In genomic region chr11:115367395-115367944, GRCm38 (mm10) we compare ENCODE assay signal across 8 mouse cellular contexts. TPM values are rescaled to one million over a fixed set of nuclear protein-coding genes. Genes with fewer than 3 reads are reported as not detected.
A peak's percentile ranks its signal among the peaks of the same experiment; 100 is the strongest.
DNase-seq lines count a peak whose midpoint lies in the region; ATAC-seq and TF ChIP-seq lines count a peak whose summit lies in the region.

Hid1 (minus strand) TSS chr11:115367756.

- WGBS in forebrain, embryonic 15.5 days: under 1% methylated on average over 35 of the region's 39 CpGs
- under 1% methylated on average over 39 of the region's 39 CpGs for WGBS in lung, adult 2 months
- WGBS in thymus, adult 2 months: under 1% methylated on average over 39 of the region's 39 CpGs

- TF ChIP-seq RAD21 in MEL (IDR thresholded peaks at IDR 0.05; ENCODE audit: low read depth, low read length): no peak

- peak within 1 kb of the TSS; percentile 54 for H3K9ac ChIP-seq in MEL (ENCODE audit: control insufficient read depth, low read depth, low read length, poor library complexity, severe bottlenecking)
- peak within 1 kb of the TSS; percentile 77 for H3K9ac ChIP-seq in forebrain, embryonic 15.5 days (replicated peaks)

- no peak within 1 kb of the TSS for H3K27ac ChIP-seq in MEL (ENCODE audit: control insufficient read depth, low read depth, low read length)
- H3K27ac ChIP-seq in forebrain, embryonic 15.5 days (replicated peaks): peak within 1 kb of the TSS; percentile 82
- H3K27ac ChIP-seq in layer of hippocampus, adult 2 months: peak within 1 kb of the TSS; percentile 95
- no peak within 1 kb of the TSS for H3K27ac ChIP-seq in thymus, adult 2 months (ENCODE audit: control insufficient read depth, insufficient read depth, low read length)

- DNase-seq in MEL (ENCODE audit: low read depth, low spot score): peak; percentile 85
- peak; percentile 92 for DNase-seq in cerebellum, adult 11-12 months
- peak; percentile 79 to 83 for DNase-seq in heart, postnatal 36 days
- DNase-seq in layer of hippocampus, adult 2 months (ENCODE audit: low spot score in 2 of 2): peak; percentile 90 to 91
- DNase-seq in lung, adult 2 months: peak; percentile 90
- DNase-seq in thymus, adult 2 months: peak; percentile 92

- H3K4me3 ChIP-seq in MEL (ENCODE audit: control insufficient read depth in 1 of 2, insufficient read depth in 1 of 2, low read depth in 2 of 2, low read length in 2 of 2): peak within 1 kb of the TSS; percentile 52 to 71
- peak within 1 kb of the TSS; percentile 57 for H3K4me3 ChIP-seq in forebrain, embryonic 15.5 days
- H3K4me3 ChIP-seq in layer of hippocampus, adult 2 months: peak within 1 kb of the TSS; percentile 96
- peak within 1 kb of the TSS; percentile 78 for H3K4me3 ChIP-seq in lung, adult 2 months (replicated peaks; ENCODE audit: extremely low read depth, low read depth, low read length)
- H3K4me3 ChIP-seq in thymus, adult 2 months (ENCODE audit: control insufficient read depth, insufficient read depth, low read length): peak within 1 kb of the TSS; percentile 85

- peaks cover 0 to 5% of the 10 kb centered on the region in 2 experiments; a peak in 2 of 4 replicates for H3K36me3 ChIP-seq in MEL (ENCODE audit: control insufficient read depth in 1 of 2, insufficient read depth in 2 of 2, low read length in 2 of 2)
- no peaks in the 10 kb centered on the region for H3K36me3 ChIP-seq in forebrain, embryonic 15.5 days
- H3K36me3 ChIP-seq in thymus, adult 2 months (ENCODE audit: control insufficient read depth, insufficient read depth, low read length): no peaks in the 10 kb centered on the region

- TF ChIP-seq POLR2A in MEL (IDR thresholded peaks at IDR 0.05; ENCODE audit: control insufficient read depth in 1 of 2, insufficient read depth in 1 of 2, low read depth in 1 of 2, low read length in 2 of 2, poor library complexity in 1 of 2): 0 out of 4 replicates have a peak, but pooled peaks of 1 of the 2 experiments have one; percentile 41
- TF ChIP-seq POLR2A in lung, adult 2 months (IDR thresholded peaks at IDR 0.05; ENCODE audit: borderline replicate concordance, extremely low read depth, low read depth, low read length): peak; percentile 54; the same call in 1 of the 2 replicates
- peak; percentile 84 for TF ChIP-seq POLR2A in thymus, adult 2 months (IDR thresholded peaks at IDR 0.05; ENCODE audit: control insufficient read depth, extremely low read depth, insufficient read depth, low read length, poor library complexity)

- peak within 1 kb of the TSS; percentile 74 for H3K4me2 ChIP-seq in forebrain, embryonic 15.5 days (replicated peaks)

- H3K79me2 ChIP-seq in MEL (ENCODE audit: control insufficient read depth, insufficient read depth, low read length, poor library complexity): no peaks in the 10 kb centered on the region

- intact Hi-C loops in heart, postnatal 36 days (cut with DNase I): no loop called here

- no peak for TF ChIP-seq EP300 in MEL (IDR thresholded peaks at IDR 0.05; ENCODE audit: low read depth in 1 of 2, low read length in 2 of 2)

- TF ChIP-seq CTCF in MEL (IDR thresholded peaks at IDR 0.05 in 2 of 3, conservative IDR thresholded peaks at IDR 0.05 in 1 of 3; ENCODE audit: control insufficient read depth in 1 of 3, insufficient read depth in 1 of 3, low read depth in 2 of 3, low read length in 3 of 3, poor library complexity in 1 of 3, severe bottlenecking in 1 of 3): no peak
- no peak for TF ChIP-seq CTCF in layer of hippocampus, adult 2 months (conservative IDR thresholded peaks at IDR 0.05)
- no peak for TF ChIP-seq CTCF in lung, adult 2 months (IDR thresholded peaks at IDR 0.05; ENCODE audit: insufficient read depth, low read length)
- TF ChIP-seq CTCF in thymus, adult 2 months (IDR thresholded peaks at IDR 0.05; ENCODE audit: borderline replicate concordance, control insufficient read depth, extremely low read depth, insufficient read depth, low read length, poor library complexity): no peak

- H3K9me3 ChIP-seq in MEL (replicated peaks; ENCODE audit: insufficient read depth, low read length): no peaks in the 10 kb centered on the region
- no peaks in the 10 kb centered on the region for H3K9me3 ChIP-seq in forebrain, embryonic 15.5 days

- ATAC-seq in forebrain, embryonic 15.5 days (replicated peaks): peak; percentile 86
- ATAC-seq in neutrophil, adult 5-6 weeks (ENCODE audit: extremely low read depth, insufficient number of reproducible peaks, low FRiP score, poor library complexity, severe bottlenecking): peak; percentile 42

- H3K4me1 ChIP-seq in MEL (ENCODE audit: control insufficient read depth in 1 of 2, insufficient read depth in 2 of 2, low read length in 2 of 2): peaks cover 3 to 9% of the 10 kb centered on the region in 2 experiments; a peak in 3 of 4 replicates
- H3K4me1 ChIP-seq in forebrain, embryonic 15.5 days: peaks cover 18% of the 10 kb centered on the region
- H3K4me1 ChIP-seq in lung, adult 2 months (ENCODE audit: control insufficient read depth, insufficient read depth, low read length): peaks cover 11% of the 10 kb centered on the region
- H3K4me1 ChIP-seq in thymus, adult 2 months (replicated peaks; ENCODE audit: control insufficient read depth, insufficient read depth, low read length): peaks cover 19% of the 10 kb centered on the region

- H3K27me3 ChIP-seq in MEL (ENCODE audit: control insufficient read depth in 1 of 2, insufficient read depth in 2 of 2, low read length in 2 of 2): no peaks in the 10 kb centered on the region; a peak in 2 of 4 replicates
- H3K27me3 ChIP-seq in forebrain, embryonic 15.5 days: no peaks in the 10 kb centered on the region
- H3K27me3 ChIP-seq in thymus, adult 2 months (ENCODE audit: control insufficient read depth, insufficient read depth, low read length): no peaks in the 10 kb centered on the region

TF ChIP-seq in MEL, 35 proteins besides CTCF, POLR2A, EP300 and RAD21:
- no peak for TF ChIP-seq E2F4 (IDR thresholded peaks at IDR 0.05; ENCODE audit: borderline replicate concordance, low read depth, low read length)
- TF ChIP-seq MYB (IDR thresholded peaks at IDR 0.05; ENCODE audit: low read depth, low read length): no peak
- no peak for TF ChIP-seq ELF1 (IDR thresholded peaks at IDR 0.05; ENCODE audit: low read depth, low read length)
- TF ChIP-seq ZMIZ1 (IDR thresholded peaks at IDR 0.05; ENCODE audit: low read depth, low read length): no peak
- peak; percentile 58; the same call in 1 of the 2 replicates for TF ChIP-seq MAZ (IDR thresholded peaks at IDR 0.05; ENCODE audit: low read depth, low read length)
- no peak for TF ChIP-seq USF2 (IDR thresholded peaks at IDR 0.05; ENCODE audit: borderline replicate concordance in 1 of 2, insufficient read depth in 1 of 2, low read depth in 1 of 2, low read length in 2 of 2)
- no peak for TF ChIP-seq ZKSCAN1 (IDR thresholded peaks at IDR 0.05; ENCODE audit: low read depth, low read length)
- TF ChIP-seq MXI1 (IDR thresholded peaks at IDR 0.05; ENCODE audit: low read depth, low read length): peak; percentile 53
- peak; percentile 29; the same call in 1 of the 2 replicates for TF ChIP-seq BHLHE40 (IDR thresholded peaks at IDR 0.05; ENCODE audit: borderline replicate concordance, low read depth, low read length)
- no peak for TF ChIP-seq MEF2A (IDR thresholded peaks at IDR 0.05; ENCODE audit: extremely low read depth, insufficient replicate concordance, low read depth, low read length, poor library complexity, severe bottlenecking)
- no peak for TF ChIP-seq UBTF (IDR thresholded peaks at IDR 0.05; ENCODE audit: borderline replicate concordance, insufficient read depth, low read depth, low read length)
- TF ChIP-seq POLR2AphosphoS5 (IDR thresholded peaks at IDR 0.05; ENCODE audit: borderline replicate concordance, low read depth, low read length): no peak
- no peak for TF ChIP-seq NRF1 (IDR thresholded peaks at IDR 0.05; ENCODE audit: insufficient read depth, low read depth, low read length, poor library complexity, severe bottlenecking)
- no peak for TF ChIP-seq NELFE (IDR thresholded peaks at IDR 0.05; ENCODE audit: low read depth, low read length)
- TF ChIP-seq KAT2A (conservative IDR thresholded peaks at IDR 0.05; ENCODE audit: low read depth, low read length): no peak
- no peak for TF ChIP-seq GABPA (IDR thresholded peaks at IDR 0.05; ENCODE audit: low read depth, low read length)
- TF ChIP-seq SMC3 (IDR thresholded peaks at IDR 0.05; ENCODE audit: low read depth, low read length): no peak
- no peak for TF ChIP-seq JUND (IDR thresholded peaks at IDR 0.05; ENCODE audit: low read depth, low read length)
- no peak for TF ChIP-seq HCFC1 (IDR thresholded peaks at IDR 0.05; ENCODE audit: low read depth, low read length)
- TF ChIP-seq ZNF384 (IDR thresholded peaks at IDR 0.05; ENCODE audit: low read depth, low read length): no peak
- TF ChIP-seq GATA1 (IDR thresholded peaks at IDR 0.05; ENCODE audit: low read depth, low read length): no peak
- TF ChIP-seq TBP (IDR thresholded peaks at IDR 0.05; ENCODE audit: low read depth, low read length): no peak
- TF ChIP-seq CHD1 (IDR thresholded peaks at IDR 0.05; ENCODE audit: low read depth, low read length): no peak
- TF ChIP-seq USF1 (IDR thresholded peaks at IDR 0.05; ENCODE audit: low read depth, low read length): no peak; the same call in 1 of the 2 replicates
- TF ChIP-seq MAFK (IDR thresholded peaks at IDR 0.05; ENCODE audit: borderline replicate concordance, low read depth, low read length): no peak
- no peak for TF ChIP-seq ZC3H11A (IDR thresholded peaks at IDR 0.05; ENCODE audit: low read depth, low read length)
- peak; percentile 18; the same call in 1 of the 2 replicates for TF ChIP-seq TCF12 (IDR thresholded peaks at IDR 0.05; ENCODE audit: low read depth, low read length)
- no peak for TF ChIP-seq MYC (IDR thresholded peaks at IDR 0.05; ENCODE audit: low read depth, low read length)
- 0 out of 2 replicates have a peak, but pooled peaks have one; percentile 36 for TF ChIP-seq MAX (IDR thresholded peaks at IDR 0.05; ENCODE audit: low read length)
- TF ChIP-seq SIN3A (IDR thresholded peaks at IDR 0.05; ENCODE audit: low read length): no peak

RNA-seq across cellular contexts. Expression of gene Hid1, which starts in this region (rescaled TPM):
- 0.88 and 1.1 TPM in 2 replicates for total RNA-seq in MEL (2012; rRNA removed)
- 1 to 10 TPM in 1 of 2 experiments, not detected in 1; 3.0 TPM for polyA plus RNA-seq in MEL (2012; ENCODE audit: insufficient read depth in 1 of 2, insufficient read length in 2 of 2, low read depth in 1 of 2, low replicate concordance in 2 of 2, missing spikeins in 1 of 2)
- 48.9 and 50.3 TPM in 2 replicates for polyA plus RNA-seq in forebrain, embryonic 15.5 days (2015; fragmentation: Nextera tagmentation; extraction: Ambion mirVana)
- total RNA-seq in heart, postnatal 36 days (2021): 1 to 10 TPM; 4.2 to 4.8 TPM
- 100 to 1,000 TPM; 110 to 119 TPM for total RNA-seq in layer of hippocampus, adult 2 months (2021)
- polyA plus RNA-seq in lung, adult 2 months (2012; rRNA removed): 43.3 and 45.0 TPM in 2 replicates
- 1.6 and 2.4 TPM in 2 replicates for total RNA-seq in neutrophil, adult 5-6 weeks (2017)
- polyA plus RNA-seq in thymus, adult 2 months (2012; rRNA removed): 127 and 143 TPM in 2 replicates

Comparison
In these comparisons a context has a peak if more than half of its experiments do, and no peak if none do; other contexts are left out.
1. RNA of gene Hid1 (total RNA-seq): 110 to 119 TPM in layer of hippocampus, adult 2 months; 4.2 to 4.8 TPM in heart, postnatal 36 days, 1.6 to 2.4 TPM in neutrophil, adult 5-6 weeks and 0.88 to 1.1 TPM in MEL; every median in the first group is over 10 times any median in the second.
2. RNA of gene Hid1 (polyA plus RNA-seq): 127 to 143 TPM in thymus, adult 2 months, 48.9 to 50.3 TPM in forebrain, embryonic 15.5 days and 43.3 to 45.0 TPM in lung, adult 2 months; 3.0 TPM in MEL; every median in the first group is over 10 times any median in the second.
3. H3K27ac ChIP-seq: peak in forebrain, embryonic 15.5 days (single experiment) and layer of hippocampus, adult 2 months (single experiment); none in MEL (single experiment) and thymus, adult 2 months (single experiment).
4. Peak in every context shown above with its lines, with median percentiles within 50 percentile points of each other: DNase-seq and H3K4me3 ChIP-seq.